Mouse (Mus musculus) kidney, postnatal 0 days (tissue): ENCODE measurements around the gene Map6d1. TPM values are rescaled to one million over a fixed set of nuclear protein-coding genes. Genes with fewer than 3 reads are reported as not detected.
A peak's percentile ranks its signal among the peaks of the same experiment; 100 is the strongest.

Experiments
- ATAC-seq: fragments of 200-750 bp; cut with Nextera tagmentation; replicated peaks from 2 replicates; pipeline ENCODE4 v1.8.0; 2017; ENCODE audit warnings: low read depth, moderate number of reproducible peaks, moderate TSS enrichment, moderate library complexity; ENCODE audit not compliant: low FRiP score
- DNase-seq: peaks from one replicate; pipeline ENCODE4 v3.0.0-alpha.2; 2016; ENCODE audit warnings: low spot score
- H3K27ac ChIP-seq: fragments of 300-500 bp; sonication (generic); 2 replicates; pipeline ENCODE4 v1.5.1; 2014; ENCODE audit warnings: mild to moderate bottlenecking
- H3K27me3 ChIP-seq: fragments of 300-500 bp; sonication (generic); 2 replicates; pipeline ENCODE4 v1.6.1; 2014; ENCODE audit warnings: low read length, mixed read lengths; ENCODE audit not compliant: insufficient read depth
- H3K36me3 ChIP-seq: fragments of 300-500 bp; sonication (generic); 2 replicates; pipeline ENCODE4 v1.6.1; 2014; ENCODE audit warnings: low read length, mixed read lengths; ENCODE audit not compliant: insufficient read depth
- H3K4me1 ChIP-seq: fragments of 300-500 bp; sonication (generic); replicated peaks from 2 replicates; pipeline ENCODE4 v1.6.1; 2014; ENCODE audit warnings: antibody characterized with exemption, low read length, mixed read lengths; ENCODE audit not compliant: insufficient read depth
- H3K4me2 ChIP-seq: fragments of 300-500 bp; sonication (generic); 2 replicates; pipeline ENCODE4 v1.6.1; 2014; ENCODE audit warnings: mild to moderate bottlenecking, low read length, moderate library complexity, mixed read lengths
- H3K4me3 ChIP-seq: fragments of 300-500 bp; sonication (generic); replicated peaks from 2 replicates; pipeline ENCODE4 v1.5.1; 2014; ENCODE audit warnings: low read depth, low read length
- H3K9ac ChIP-seq: fragments of 300-500 bp; sonication (generic); 2 replicates; pipeline ENCODE4 v1.6.1; 2014; ENCODE audit warnings: low read depth, low read length
- H3K9me3 ChIP-seq: fragments of 300-500 bp; sonication (generic); replicated peaks from 2 replicates; pipeline ENCODE4 v1.6.1; 2016; ENCODE audit warnings: low read length, inconsistent platforms, mixed read lengths
- CTCF ChIP-seq: IDR thresholded peaks from 2 replicates; pipeline ENCODE4 v1.5.1; 2016; ENCODE audit warnings: antibody characterized with exemption, low read depth, mild to moderate bottlenecking, moderate library complexity
- WGBS: fragments of 180-500 bp; shearing (Covaris S2); extraction: QIAGEN DNeasy Blood & Tissue Kit; methylation state at CpG from one replicate; pipeline ENCODE4 v1.1.7; 2014; 5-methylcytosine and 5-hydroxymethylcytosine counted together
- polyA plus RNA-seq: library from polyadenylated mRNA; unstranded; fragments of >200 nt; fragmentation: Nextera tagmentation; extraction: Ambion mirVana; gene quantifications from 2 replicates; pipeline ENCODE4 v1.2.1, GENCODE M21; 2015

Gene Map6d1
- polyA plus RNA-seq, 1 experiment from 2014 or later, result 0.37 TPM

DNA sequence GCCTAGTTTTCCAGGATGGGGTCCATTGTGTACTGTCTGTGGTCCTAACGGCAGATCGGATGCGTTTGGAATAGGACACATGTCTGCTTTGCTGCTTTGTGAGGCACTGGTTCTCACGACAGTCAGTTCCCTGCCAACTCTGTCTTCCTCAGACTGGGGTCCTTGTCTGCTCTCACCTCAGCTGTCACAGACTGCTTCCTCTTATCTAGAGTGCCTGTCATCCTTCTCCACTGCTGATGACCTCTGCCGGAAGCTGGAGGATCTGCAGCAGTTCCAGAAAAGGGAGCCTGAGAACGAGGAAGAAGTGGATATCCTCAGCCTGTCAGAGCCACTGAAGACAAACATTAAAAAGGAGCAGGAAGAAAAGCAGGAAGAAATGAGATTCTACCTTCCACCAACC lies 13.7 kb downstream of the Map6d1 start:
- Histone ChIP-seq H3K27ac (no peak overlapping the region), H3K4me3 (no peak overlapping the region), H3K36me3 (peaks cover 58% of the 10 kb centered on the region), H3K4me1 (no peaks in the 10 kb centered on the region), H3K27me3 (no peaks in the 10 kb centered on the region), H3K9me3 (no peaks in the 10 kb centered on the region), H3K9ac (no peak overlapping the region), H3K4me2 (no peak overlapping the region)
- no peak for TF ChIP-seq CTCF
- DNase-seq (no peak), ATAC-seq (no peak)
- 75% methylated on average over 6 of the region's 6 CpGs for WGBS

GRCm38 (mm10) chr16:20226676-20227075 lies 14.5 kb downstream of the Map6d1 start:
- Histone ChIP-seq H3K27ac (no peak overlapping the region), H3K36me3 (peaks cover 61% of the 10 kb centered on the region), H3K9ac (no peak overlapping the region), H3K4me3 (no peak overlapping the region), H3K9me3 (no peaks in the 10 kb centered on the region), H3K27me3 (no peaks in the 10 kb centered on the region), H3K4me1 (no peaks in the 10 kb centered on the region), H3K4me2 (no peak overlapping the region)
- DNase-seq, result no peak
- TF ChIP-seq CTCF, result no peak
- no peak for ATAC-seq
- WGBS, result 94% methylated on average over 4 of the region's 4 CpGs

DNA sequence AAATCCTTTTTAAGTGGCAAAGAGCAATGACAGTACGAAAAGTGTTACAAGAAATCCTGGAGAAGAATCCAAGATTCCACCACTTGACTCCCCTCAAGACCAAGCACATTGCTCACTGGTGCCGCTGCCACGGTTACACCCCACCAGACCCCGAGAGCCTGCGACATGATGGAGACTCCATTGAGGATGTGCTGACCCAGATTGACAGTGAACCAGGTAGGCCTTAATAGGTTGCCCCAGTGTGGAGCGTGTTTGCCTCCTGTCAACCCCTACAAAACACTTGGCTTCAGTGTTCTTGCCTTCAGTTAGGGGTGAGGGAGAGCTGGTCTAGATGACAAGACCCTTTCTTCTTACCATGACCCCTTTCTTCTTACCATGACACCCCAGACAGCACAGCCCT lies 18.4 kb downstream of the Map6d1 start:
- ATAC-seq (no peak), DNase-seq (no peak)
- Histone ChIP-seq H3K27me3 (no peaks in the 10 kb centered on the region), H3K4me3 (no peak overlapping the region), H3K36me3 (peaks cover 52% of the 10 kb centered on the region), H3K27ac (no peak overlapping the region), H3K4me1 (no peaks in the 10 kb centered on the region), H3K9me3 (no peaks in the 10 kb centered on the region), H3K9ac (no peak overlapping the region), H3K4me2 (no peak overlapping the region)
- TF ChIP-seq CTCF, result no peak
- 98% methylated on average over 6 of the region's 6 CpGs for WGBS

DNA sequence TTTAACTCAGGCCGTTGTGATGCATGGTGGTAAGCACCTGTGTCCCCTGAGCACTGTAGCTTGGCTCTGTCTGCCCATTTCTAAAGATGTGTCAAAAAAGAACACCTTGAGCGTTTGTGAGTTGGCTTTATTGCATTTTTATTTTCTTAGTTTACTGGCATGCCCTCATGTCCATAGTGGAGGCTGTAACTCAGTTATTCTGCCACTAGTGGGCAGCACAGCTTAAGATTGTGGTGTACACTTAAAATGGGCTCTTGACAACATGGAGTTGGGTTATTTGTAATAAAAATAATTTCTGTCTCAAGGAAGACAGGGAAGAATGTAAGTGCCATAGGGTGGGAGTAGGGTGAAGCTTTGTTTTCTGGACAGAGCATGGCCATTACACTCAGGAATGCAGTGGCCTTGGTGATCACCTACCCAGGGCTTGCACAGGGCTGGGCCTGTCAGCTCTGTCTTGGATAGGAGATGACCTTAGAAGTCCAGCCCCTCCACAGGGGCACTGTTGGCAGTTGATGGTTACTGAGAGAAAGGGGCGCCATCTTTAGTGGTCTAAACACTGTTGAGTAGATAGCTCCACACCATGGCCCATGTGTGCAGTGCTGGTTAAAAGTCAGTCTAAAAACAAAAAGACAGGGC lies 27.4 kb downstream of the Map6d1 start:
- DNase-seq (peak; percentile 70), ATAC-seq (no peak)
- Histone ChIP-seq H3K36me3 (peaks cover 77% of the 10 kb centered on the region), H3K27me3 (no peaks in the 10 kb centered on the region), H3K4me2 (no peak overlapping the region), H3K4me3 (no peak overlapping the region), H3K27ac (no peak overlapping the region), H3K9ac (no peak overlapping the region), H3K9me3 (no peaks in the 10 kb centered on the region), H3K4me1 (no peaks in the 10 kb centered on the region)
- 84% methylated on average over 3 of the region's 3 CpGs for WGBS
- TF ChIP-seq CTCF, result peak; percentile 79

GRCm38 (mm10) chr16:20199501-20200201 lies 41.5 kb downstream of the Map6d1 start:
- Histone ChIP-seq H3K9me3 (no peaks in the 10 kb centered on the region), H3K9ac (no peak overlapping the region), H3K4me1 (no peaks in the 10 kb centered on the region), H3K4me2 (no peak overlapping the region), H3K4me3 (no peak overlapping the region), H3K27ac (no peak overlapping the region; the same call in 1 of the 2 replicates), H3K27me3 (no peaks in the 10 kb centered on the region), H3K36me3 (peaks cover 28% of the 10 kb centered on the region)
- no peak; the same call in 1 of the 2 replicates for ATAC-seq
- DNase-seq, result no peak
- WGBS, result 84% methylated on average over 5 of the region's 5 CpGs
- TF ChIP-seq CTCF, result 0 out of 2 replicates have a peak, but pooled peaks have one; percentile 20

- Histone ChIP-seq H3K4me3 (no peak overlapping the region), H3K27me3 (no peaks in the 10 kb centered on the region), H3K4me2 (no peak overlapping the region), H3K27ac (no peak overlapping the region), H3K36me3 (peaks cover 34% of the 10 kb centered on the region), H3K4me1 (no peaks in the 10 kb centered on the region), H3K9me3 (no peaks in the 10 kb centered on the region), H3K9ac (no peak overlapping the region)
- no peak for TF ChIP-seq CTCF
- ATAC-seq, result no peak
- WGBS, result 94% methylated on average over 5 of the region's 5 CpGs
- no peak for DNase-seq
Observed at GRCm38 (mm10) chr16:20196962-20197361, 44.2 kb downstream of the Map6d1 start.
